Mouse (Mus musculus): ENCODE measurements around the gene Acbd4.
A peak's percentile ranks its signal among the peaks of the same experiment; 100 is the strongest.

Gene Acbd4

GRCm38 (mm10) chr11:103113771-103114170 is 12.3 kb downstream of the Acbd4 start:
- no peak for DNase-seq (ENCODE audit: low spot score in 2 of 2)

- DNase-seq (ENCODE audit: low spot score in 2 of 2), result no peak
Measured at GRCm38 (mm10) chr11:103114270-103114943, 12.9 kb downstream of the Acbd4 start.

GRCm38 (mm10) chr11:103115163-103116007 is 13.9 kb downstream of the Acbd4 start:
- peak; percentile 71 to 77 for DNase-seq (ENCODE audit: low spot score in 2 of 2)

DNA sequence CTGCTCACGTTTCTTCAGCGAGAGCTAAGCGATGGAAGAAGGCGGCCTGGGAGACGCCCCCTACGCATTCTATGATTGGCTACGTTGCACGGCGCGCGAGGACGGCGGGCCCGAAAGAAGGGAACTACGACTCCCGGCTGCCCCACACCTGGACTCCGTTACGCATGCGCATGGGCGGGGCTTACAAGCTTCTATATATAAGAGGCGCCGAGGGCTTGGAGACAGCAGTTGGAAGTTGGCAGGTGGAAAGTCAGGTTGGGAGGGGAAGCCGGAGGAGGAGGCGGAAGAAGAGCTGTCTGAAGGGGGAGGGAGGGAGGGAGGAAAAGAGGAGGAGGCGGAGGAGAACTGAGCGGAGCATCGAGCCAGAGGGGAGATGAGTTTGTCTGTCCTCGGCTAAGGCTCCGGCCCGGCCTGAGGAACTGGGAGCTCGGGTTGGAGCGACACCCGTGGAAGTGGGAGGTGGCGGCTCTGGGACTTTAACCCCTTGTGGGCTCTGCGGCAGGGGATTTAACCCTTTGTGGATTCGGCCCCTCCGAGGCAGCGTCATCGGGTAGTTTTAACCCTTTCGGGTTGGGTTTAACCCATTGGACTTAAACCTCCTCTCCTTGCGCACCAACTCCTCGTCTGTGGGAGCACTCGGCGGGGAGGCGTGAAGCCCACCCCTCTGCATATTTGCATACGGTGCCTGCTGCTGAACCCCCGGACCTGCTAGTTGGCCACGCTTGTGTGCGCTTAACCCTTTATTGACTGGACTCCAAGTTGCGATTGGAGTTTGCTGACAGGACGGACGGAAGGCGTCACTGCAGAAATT is 14.7 kb downstream of the Acbd4 start, which contains the start of gene Hexim1:
Gene Hexim1 (plus strand): TSS at position 224 of the 811 bp plus-strand sequence.
- DNase-seq (ENCODE audit: low spot score in 2 of 2), result peak; percentile 100

DNA sequence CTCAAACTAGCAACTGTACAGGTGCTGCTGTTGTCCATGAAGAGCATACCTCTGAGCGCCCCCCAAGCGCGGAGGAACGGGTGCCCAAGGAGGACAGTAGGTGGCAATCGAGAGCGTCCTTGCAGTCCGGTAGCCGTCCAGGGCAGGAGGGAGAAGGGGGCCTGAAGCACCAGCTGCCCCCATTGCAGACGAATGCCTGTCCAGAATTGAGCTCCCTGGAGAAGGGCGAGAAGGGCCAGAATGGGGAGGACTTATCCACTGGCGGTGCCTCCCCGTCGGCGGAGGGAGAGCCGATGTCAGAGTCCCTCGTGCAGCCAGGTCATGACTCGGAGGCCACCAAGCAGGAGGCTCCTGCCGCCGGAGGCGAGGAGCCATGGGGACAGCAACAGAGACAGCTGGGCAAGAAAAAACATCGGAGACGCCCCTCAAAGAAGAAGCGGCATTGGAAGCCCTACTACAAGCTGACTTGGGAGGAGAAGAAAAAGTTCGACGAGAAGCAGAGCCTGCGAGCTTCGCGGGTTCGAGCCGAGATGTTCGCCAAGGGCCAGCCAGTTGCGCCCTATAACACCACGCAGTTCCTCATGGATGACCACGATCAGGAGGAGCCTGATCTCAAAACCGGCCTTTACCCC is 15.6 kb downstream of the Acbd4 start:
- peak in 1 of 2 experiments; percentile 61 for DNase-seq (ENCODE audit: low spot score in 2 of 2)

DNA sequence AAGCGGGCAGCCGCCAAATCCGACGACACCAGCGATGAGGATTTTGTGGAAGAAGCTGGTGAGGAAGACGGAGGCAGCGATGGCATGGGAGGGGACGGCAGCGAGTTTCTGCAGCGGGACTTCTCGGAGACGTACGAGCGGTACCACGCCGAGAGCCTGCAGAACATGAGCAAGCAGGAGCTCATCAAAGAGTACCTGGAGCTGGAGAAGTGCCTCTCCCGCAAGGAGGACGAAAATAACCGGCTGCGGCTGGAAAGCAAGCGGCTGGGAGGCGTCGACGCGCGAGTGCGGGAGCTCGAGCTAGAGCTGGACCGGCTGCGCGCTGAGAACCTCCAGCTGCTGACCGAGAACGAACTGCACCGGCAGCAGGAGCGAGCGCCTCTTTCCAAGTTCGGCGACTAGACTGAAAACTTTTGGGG is 16.1 kb downstream of the Acbd4 start:
- peak in 1 of 2 experiments; percentile 42 for DNase-seq (ENCODE audit: low spot score in 2 of 2)

DNA sequence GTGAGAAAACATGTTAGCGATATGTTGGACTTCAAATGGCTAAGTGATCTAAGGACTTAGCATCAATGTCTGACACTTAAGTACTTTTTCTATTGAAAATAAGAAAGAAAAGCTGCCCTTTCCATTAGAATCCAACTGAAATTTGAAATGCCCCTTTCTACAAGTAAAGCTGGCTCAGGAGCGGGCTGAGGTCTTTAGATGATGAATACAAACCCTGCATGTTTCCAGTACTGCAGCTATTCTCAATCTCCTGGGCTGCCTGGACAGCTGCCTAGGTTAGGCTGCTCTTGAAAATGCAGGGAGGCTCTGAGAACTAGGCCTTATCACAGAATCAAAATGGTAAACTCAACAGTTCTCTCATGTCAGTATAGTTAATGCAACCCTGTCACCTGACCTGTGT is 17.4 kb downstream of the Acbd4 start:
- no peak for DNase-seq (ENCODE audit: low spot score in 2 of 2)

- DNase-seq (ENCODE audit: low spot score in 2 of 2), result no peak
Measured at GRCm38 (mm10) chr11:103119609-103120008, 18.1 kb downstream of the Acbd4 start.

DNA sequence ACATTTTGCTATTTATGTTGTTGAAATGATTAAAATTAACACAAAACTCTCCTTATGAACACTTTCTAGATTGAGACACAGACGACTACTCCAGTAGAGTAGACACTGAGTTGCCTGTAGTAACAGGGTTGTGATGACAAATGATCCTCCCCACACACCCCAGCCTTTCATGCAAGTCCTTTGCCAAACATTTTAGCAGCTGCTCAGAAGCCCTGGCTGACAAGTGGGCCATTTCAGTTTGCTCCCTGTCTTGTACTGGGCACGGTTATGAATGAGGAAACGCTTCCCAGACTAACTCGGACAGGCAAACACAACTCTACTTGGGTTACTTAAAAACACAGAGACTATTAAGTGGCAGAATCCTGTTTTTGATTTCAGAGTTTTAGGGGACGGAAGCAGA is 18.8 kb downstream of the Acbd4 start:
- DNase-seq (ENCODE audit: low spot score in 2 of 2), result no peak

- DNase-seq (ENCODE audit: low spot score in 2 of 2), result peak in 1 of 2 experiments; percentile 60
Measured at GRCm38 (mm10) chr11:103131701-103132575, 30.5 kb downstream of the Acbd4 start, which contains the start of gene Hexim2. Hexim2 (plus strand) TSS chr11:103132429.

- DNase-seq (ENCODE audit: low spot score in 2 of 2), result peak; percentile 100
Measured at GRCm38 (mm10) chr11:103132576-103133455, 31.3 kb downstream of the Acbd4 start.

DNA sequence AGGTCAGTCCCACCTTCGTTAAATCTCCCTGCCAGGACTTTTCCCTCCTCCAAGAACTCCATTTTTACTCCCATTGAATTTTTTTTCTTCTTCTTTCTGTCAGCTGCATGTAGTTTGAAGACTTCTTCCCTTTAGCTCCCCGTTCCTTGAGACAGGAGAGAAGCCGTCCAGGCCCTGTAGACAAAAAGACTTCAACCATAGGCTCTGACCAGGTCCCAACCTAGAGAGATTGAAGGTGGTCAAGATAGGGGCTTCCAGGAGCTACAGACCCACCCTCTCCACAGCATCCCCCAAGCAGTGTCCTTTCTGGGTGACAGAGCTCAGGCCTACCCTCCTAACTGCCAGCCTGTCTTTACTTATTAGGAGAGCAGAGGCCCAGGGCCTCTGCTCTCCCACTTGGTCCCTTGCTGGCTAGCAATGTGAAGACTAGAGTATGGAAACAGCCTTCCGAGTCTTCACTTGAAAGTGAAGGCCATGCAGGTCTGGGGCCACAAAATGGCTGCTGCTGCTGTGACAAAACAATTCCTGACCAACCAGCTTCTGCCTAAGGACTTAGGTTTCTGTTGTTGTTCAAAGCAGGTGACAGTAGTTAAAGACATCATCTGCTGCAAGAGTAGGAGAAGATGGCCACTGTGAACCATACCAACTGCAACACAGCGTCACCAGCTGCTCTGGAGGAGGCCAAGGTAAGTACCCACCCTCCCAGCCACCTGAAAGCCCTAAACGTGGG is 32.1 kb downstream of the Acbd4 start:
- DNase-seq (ENCODE audit: low spot score in 2 of 2), result no peak

- DNase-seq (ENCODE audit: low spot score in 2 of 2), result no peak
Measured at GRCm38 (mm10) chr11:103134221-103134620, 32.7 kb downstream of the Acbd4 start.

- no peak for DNase-seq (ENCODE audit: low spot score in 2 of 2)
Measured at GRCm38 (mm10) chr11:103136039-103136577, 34.6 kb downstream of the Acbd4 start.

DNA sequence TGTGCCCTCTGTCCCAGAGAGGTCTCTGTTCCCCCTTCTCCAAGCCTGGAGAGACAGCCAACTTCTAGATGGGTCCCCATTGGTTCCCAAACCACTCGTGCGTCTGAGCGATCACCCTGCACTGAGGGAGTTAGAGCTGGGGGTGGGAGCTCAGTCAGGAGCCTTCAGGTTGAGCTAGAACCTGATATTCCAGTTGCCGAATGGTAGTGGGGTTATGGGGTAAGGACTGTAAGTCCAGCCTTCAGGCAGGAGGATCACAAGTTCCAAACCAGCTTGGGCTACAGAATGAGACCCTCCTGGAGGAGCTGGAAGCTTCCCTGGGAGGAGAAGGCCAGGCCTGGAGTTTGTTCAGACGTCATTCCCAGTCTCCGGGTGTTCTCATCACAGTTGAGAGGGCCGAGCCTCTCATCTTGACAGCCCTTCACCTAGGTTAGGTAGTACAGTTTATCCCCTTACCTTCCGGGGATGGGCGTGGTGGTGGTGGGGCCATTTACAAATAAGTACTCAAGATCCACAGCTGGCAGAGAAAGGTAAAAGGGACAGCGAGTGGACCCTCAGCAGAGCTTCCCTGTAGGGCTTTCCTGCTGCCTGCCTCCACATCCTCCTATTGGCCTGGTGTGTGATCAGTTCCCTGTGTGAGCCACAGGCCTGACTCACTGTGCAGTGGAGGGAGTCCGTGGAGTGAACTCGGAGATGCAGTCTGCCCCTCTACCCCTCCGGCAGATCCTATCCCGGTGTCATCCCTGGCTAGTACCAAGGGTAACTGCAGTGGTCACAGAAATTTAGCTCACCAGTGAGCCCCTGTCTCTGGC is 38.7 kb downstream of the Acbd4 start:
- DNase-seq (ENCODE audit: low spot score in 2 of 2), result no peak

DNA sequence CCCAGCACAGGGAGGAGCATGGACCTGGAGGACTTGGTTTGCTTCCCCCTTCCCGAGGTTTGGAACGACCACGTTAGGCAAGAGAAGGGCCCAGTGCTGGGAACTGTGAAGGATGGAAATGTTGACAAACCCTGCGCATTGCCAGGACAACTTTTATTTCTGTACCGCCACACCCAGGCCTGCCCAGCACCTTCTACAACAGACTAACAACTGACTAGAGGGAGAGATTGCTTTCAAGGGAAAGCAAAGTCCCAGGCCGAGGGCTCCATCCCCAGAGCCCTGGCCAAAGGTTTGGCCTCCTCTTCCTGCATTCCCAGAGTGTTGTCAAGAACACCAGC is 39.2 kb downstream of the Acbd4 start:
- no peak for DNase-seq (ENCODE audit: low spot score in 2 of 2)

GRCm38 (mm10) chr11:103141101-103141943 is 39.8 kb downstream of the Acbd4 start:
- no peak for DNase-seq (ENCODE audit: low spot score in 2 of 2)

Data from frontal cortex, postnatal 14 days (tissue).